ENCODE assay signal across 28 mouse cellular contexts in the genomic region with DNA sequence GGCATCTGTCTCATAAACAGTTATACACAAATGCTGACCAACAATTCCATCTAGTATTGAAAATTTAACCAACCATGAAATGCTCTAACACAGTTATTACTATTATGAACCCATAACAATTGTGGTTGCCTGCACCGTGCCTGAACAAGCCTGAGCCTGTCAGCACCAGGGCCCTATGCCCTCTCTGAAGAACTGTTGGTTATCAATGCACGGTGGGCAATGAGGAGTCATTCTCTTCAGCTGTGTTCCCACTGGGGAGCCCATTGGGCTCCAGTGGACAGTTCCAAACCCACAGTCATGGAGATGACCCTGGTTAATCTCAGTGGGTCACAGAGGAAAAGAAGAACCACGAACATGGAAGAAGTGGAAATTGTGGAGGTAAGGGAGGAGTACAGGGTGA.
"Had no signal": no experiment of that assay in that cellular context is flagged by ENCODE, and none has a peak within 500 bp of the region (broad histone marks: within the 10 kb centered on the region; RNA-seq: fewer than 3 reads in every experiment).

No protein-coding gene starts in this region.

- H3K27me3 ChIP-seq: limb, embryonic 12.5 days; limb, embryonic 13.5 days; limb, embryonic 15.5 days; liver, embryonic 12.5 days; liver, embryonic 13.5 days; liver, embryonic 15.5 days; lung, embryonic 15.5 days; megakaryocyte, embryonic 14.5 days; midbrain, embryonic 12.5 days; midbrain, embryonic 13.5 days; midbrain, embryonic 15.5 days; neural tube, embryonic 12.5 days had no signal

- H3K36me3 ChIP-seq: limb, embryonic 10.5 days; limb, embryonic 12.5 days; limb, embryonic 13.5 days; limb, embryonic 15.5 days; liver, embryonic 12.5 days; liver, embryonic 13.5 days; liver, embryonic 15.5 days; lung, embryonic 15.5 days; midbrain, embryonic 10.5 days; midbrain, embryonic 12.5 days; midbrain, embryonic 13.5 days; midbrain, embryonic 15.5 days; neural tube, embryonic 12.5 days had no signal

- DNase-seq: left cerebral cortex, postnatal 4 days; liver; liver, embryonic 13.5 days; liver, postnatal 0 days; lung, adult 18-20 months; lung, adult 2 months; lung, embryonic 14.5 days; lung, postnatal 10 days; lung, postnatal 14 days; lung, postnatal 36 days; lung, postnatal 4 days; midbrain, embryonic 14.5 days had no signal

- H3K4me1 ChIP-seq: limb, embryonic 10.5 days; limb, embryonic 12.5 days; limb, embryonic 13.5 days; limb, embryonic 15.5 days; liver, embryonic 12.5 days; liver, embryonic 13.5 days; liver, embryonic 15.5 days; midbrain, embryonic 13.5 days; neural tube, embryonic 12.5 days had no signal

- H3K9me3 ChIP-seq: limb, embryonic 10.5 days; limb, embryonic 12.5 days; limb, embryonic 13.5 days; limb, embryonic 15.5 days; liver, embryonic 12.5 days; liver, embryonic 13.5 days; liver, embryonic 15.5 days; lung, embryonic 15.5 days; midbrain, embryonic 10.5 days; midbrain, embryonic 12.5 days; midbrain, embryonic 13.5 days; midbrain, embryonic 15.5 days; neural tube, embryonic 12.5 days had no signal

- H3K9ac ChIP-seq: limb, embryonic 12.5 days; limb, embryonic 13.5 days; limb, embryonic 15.5 days; liver, embryonic 12.5 days; liver, embryonic 13.5 days; liver, embryonic 14.5 days; liver, embryonic 15.5 days; liver, postnatal 0 days; lung, embryonic 14.5 days; lung, embryonic 15.5 days; midbrain, embryonic 12.5 days; midbrain, embryonic 13.5 days; midbrain, embryonic 15.5 days; neural tube, embryonic 12.5 days had no signal

- H3K4me3 ChIP-seq: limb, embryonic 10.5 days; limb, embryonic 12.5 days; limb, embryonic 13.5 days; limb, embryonic 15.5 days; liver, embryonic 12.5 days; liver, embryonic 13.5 days; liver, embryonic 15.5 days; lung, embryonic 15.5 days; megakaryocyte, embryonic 14.5 days; midbrain, embryonic 10.5 days; midbrain, embryonic 12.5 days; midbrain, embryonic 13.5 days; midbrain, embryonic 15.5 days; myocyte; neural tube, embryonic 12.5 days had no signal

- H3K27ac ChIP-seq: limb, embryonic 10.5 days; limb, embryonic 12.5 days; limb, embryonic 13.5 days; limb, embryonic 15.5 days; liver, embryonic 12.5 days; liver, embryonic 13.5 days; liver, embryonic 14.5 days; liver, embryonic 15.5 days; lung, embryonic 15.5 days; macrophage; midbrain, embryonic 10.5 days; midbrain, embryonic 12.5 days; midbrain, embryonic 13.5 days; midbrain, embryonic 15.5 days; neural tube, embryonic 12.5 days had no signal
